Mouse (Mus musculus) ES-Bruce4 (cell line): ENCODE data around the gene Supt20.

Source experiments
- CTCF ChIP-seq: IDR thresholded peaks from one replicate; pipeline ENCODE4 v1.8.1; 2011; ENCODE audit warnings: low read depth, low read length
- EP300 ChIP-seq: IDR thresholded peaks from 2 replicates; pipeline ENCODE4 v1.6.1; 2011; ENCODE audit warnings: low read depth, low read length; ENCODE audit not compliant: insufficient read depth
- POLR2A ChIP-seq: IDR thresholded peaks from one replicate; pipeline ENCODE4 v1.8.1; 2011; ENCODE audit warnings: low read length; ENCODE audit not compliant: insufficient read depth

DNA sequence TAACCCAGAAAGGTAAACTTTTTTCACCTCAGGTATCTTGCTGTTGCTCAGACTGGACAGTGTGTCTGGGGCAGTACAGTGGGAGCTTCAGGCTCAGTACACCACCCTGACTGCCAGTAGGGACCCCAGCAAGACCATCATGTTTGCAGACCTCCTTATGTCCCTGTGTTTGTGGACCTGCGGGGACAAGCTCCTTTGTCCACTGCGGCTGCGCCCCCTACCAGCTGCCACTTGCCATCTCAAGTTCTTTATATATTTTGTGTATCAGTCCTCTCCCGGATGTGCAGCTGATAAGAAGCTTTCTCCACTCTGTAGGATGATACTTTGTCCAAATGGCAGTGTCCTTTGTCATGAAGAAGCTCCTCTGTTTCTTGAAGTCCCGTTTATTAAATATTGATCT, 30.2 kb upstream of the Supt20 start:
- TF ChIP-seq POLR2A = no peak
- peak; percentile 20 for TF ChIP-seq CTCF
- no peak for TF ChIP-seq EP300
